Mouse (Mus musculus) granulocyte monocyte progenitor cell, adult 5-6 weeks (primary cell): Measurements from ENCODE around the gene Gfer. TPM values are rescaled to one million over a fixed set of nuclear protein-coding genes. Genes with fewer than 3 reads are reported as not detected.
A peak's percentile ranks its signal among the peaks of the same experiment; 100 is the strongest.

Experiments used
- ATAC-seq: replicated peaks from 2 replicates; pipeline ENCODE4 v1.8.0; 2016; ENCODE audit warnings: mild to moderate bottlenecking, moderate TSS enrichment, inconsistent platforms; ENCODE audit not compliant: poor library complexity, severe bottlenecking
- total RNA-seq, 2 experiments: library from RNA; stranded (forward) in 1 of 2; stranded (reverse) in 1 of 2; fragments of 200-712, 200-1000 nt in 1 of 2; fragments of >200 nt in 1 of 2; fragmentation: Nextera tagmentation in 1 of 2; gene quantifications; 2 replicates each; pipeline ENCODE4 v1.2.3; 2014 to 2017

Gene Gfer
- total RNA-seq, 2 experiments from 2014 or later = 33.2 to 64.0 TPM

GRCm38 (mm10) chr17:24651835-24652234 lies 44.1 kb downstream of the Gfer start:
- ATAC-seq = 0 out of 2 replicates have a peak, but pooled peaks have one; percentile 8

DNA sequence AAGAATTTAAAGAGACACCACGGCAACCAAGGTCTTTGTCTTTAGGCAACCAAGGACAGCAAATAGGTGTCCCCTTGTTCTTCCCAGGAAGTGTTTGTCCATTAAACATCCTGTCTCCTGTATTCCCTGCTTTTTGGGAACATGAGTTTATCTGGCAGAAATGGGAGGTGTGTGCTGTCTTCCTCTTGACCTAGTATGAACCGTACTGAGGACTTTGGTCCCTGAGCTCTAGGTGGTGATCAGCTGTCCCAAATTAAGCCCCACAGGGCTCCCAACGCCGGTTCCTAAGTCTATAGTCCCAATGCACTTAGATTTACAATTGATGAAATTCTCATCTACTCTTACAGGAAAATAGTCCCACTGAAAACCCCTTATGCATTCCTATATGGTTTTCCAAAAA lies 45.2 kb downstream of the Gfer start:
- ATAC-seq = no peak

DNA sequence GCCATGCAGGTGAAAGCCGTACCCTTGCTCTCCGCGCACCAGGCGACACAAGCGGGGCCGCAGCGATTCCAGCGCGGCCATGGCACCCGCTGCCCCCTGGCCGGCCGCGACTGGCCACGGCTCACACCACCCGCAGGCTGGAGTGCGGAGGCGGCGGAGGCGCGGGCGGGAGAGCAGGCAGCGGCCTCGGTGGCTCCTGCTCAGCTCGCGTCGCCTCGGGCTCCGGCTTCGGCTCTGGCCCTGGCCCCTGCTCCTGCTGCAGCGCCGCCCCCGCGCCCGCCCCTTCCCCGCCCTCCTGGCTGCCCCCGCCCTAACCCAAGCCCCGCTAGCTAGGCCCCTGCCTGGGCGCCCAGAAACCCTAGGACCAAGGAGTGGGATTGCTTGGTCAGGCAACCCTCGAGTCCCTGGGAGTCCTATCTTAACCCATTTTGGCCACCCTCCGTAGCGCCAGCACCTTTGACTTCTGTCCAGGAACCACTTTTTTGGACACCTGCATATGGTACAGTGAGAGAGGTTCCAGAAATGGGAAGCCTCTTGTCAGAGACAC lies 45.8 kb downstream of the Gfer start, which contains the start of gene Slc9a3r2:
Gene Slc9a3r2 (minus strand): TSS at position 258 of the 547 bp plus-strand sequence.
- ATAC-seq = no peak; the same call in 1 of the 2 replicates

- peak; percentile 30; the same call in 1 of the 2 replicates for ATAC-seq
These were observed 46.3 kb downstream of the Gfer start for GRCm38 (mm10) chr17:24649581-24650069.

GRCm38 (mm10) chr17:24648731-24649377 lies 47.1 kb downstream of the Gfer start:
- no peak for ATAC-seq

GRCm38 (mm10) chr17:24647493-24647892 lies 48.5 kb downstream of the Gfer start:
- no peak for ATAC-seq

DNA sequence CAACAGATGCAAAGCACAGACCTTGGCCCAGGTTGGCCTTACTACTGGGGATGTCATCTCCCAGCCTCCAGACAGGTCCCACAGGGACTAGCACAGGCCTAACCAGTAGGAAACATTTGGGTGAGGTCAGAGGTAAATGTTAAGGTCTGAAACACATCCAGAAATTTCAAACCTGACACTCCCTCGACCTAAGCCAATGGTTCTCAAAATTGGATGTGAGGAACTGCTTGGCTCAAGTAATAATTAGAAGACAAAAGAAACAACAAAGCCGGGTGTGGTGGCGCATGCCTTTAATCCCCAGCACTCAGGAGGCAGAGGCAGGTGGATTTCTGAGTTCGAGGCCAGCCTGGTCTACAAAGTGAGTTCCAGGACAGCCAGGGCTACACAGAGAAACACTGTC lies 49.6 kb downstream of the Gfer start:
- ATAC-seq = no peak

- no peak for ATAC-seq
These were observed 50.0 kb downstream of the Gfer start for GRCm38 (mm10) chr17:24645916-24646315.

DNA sequence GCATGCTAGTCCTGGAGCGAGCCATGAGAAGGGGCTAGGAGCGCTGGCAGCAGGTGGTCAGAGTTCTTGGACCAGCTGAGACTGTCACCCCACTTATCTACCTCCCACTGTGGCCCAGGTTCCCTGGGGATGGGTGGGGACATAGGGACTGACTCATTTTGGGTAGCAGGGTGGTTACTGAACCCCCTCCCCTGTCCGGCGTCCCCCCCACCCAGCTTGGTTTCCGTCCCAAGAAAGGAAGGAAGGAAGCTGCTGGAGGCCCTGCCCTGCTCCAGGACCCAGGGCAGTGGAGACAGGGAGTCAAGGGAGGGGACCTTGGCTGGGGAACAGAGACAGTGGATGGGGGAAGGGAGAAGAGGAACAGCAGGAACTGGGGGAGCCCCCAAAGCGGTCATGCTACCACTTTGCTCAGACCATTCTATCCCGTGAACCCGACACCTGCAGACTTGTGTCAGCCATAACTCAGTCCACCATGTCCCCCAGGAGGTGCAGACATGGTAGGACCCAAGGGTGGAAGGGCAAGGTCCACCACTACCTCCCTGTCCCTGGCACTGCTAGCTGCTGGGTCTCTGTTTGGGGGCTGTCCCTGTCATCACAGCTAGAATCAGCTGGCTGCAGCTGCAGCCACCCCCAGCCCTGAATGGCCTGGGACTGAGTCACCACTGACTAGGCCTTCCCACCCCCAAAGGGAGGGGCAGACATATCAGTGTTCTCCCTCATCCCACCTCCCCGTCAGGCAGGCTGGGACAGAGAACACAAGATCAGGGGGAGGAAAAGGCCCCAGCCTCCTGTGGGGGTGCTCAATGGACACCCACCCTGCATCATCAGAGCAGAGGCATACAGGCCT lies 50.9 kb downstream of the Gfer start:
- no peak for ATAC-seq

- no peak for ATAC-seq
These were observed 51.8 kb downstream of the Gfer start for GRCm38 (mm10) chr17:24644030-24644715.

Other genes starting within 250 kb of the Gfer start
Only the 30 nearest of the 32 such genes appear.
- gene Pgp, start 225.8 kb downstream of the Gfer start, total RNA-seq (2014; fragmentation: Nextera tagmentation) = 22.9 and 25.4 TPM in 2 replicates
- 11.6 and 15.2 TPM in 2 replicates for gene Pgp, start 225.8 kb downstream of the Gfer start, total RNA-seq (2017)
- 2.2 TPM in 1 of 2 replicates, not detected in the other for gene Bricd5, start 222.3 kb downstream of the Gfer start, total RNA-seq (2014; fragmentation: Nextera tagmentation)
- gene Bricd5, start 222.3 kb downstream of the Gfer start, total RNA-seq (2017) = 0.22 TPM in 1 of 2 replicates, not detected in the other
- gene Mlst8, start 217.1 kb downstream of the Gfer start, total RNA-seq (2014; fragmentation: Nextera tagmentation) = 21.2 and 21.6 TPM in 2 replicates
- gene Mlst8, start 217.1 kb downstream of the Gfer start, total RNA-seq (2017) = 21.8 and 27.8 TPM in 2 replicates
- gene Caskin1, start 207.6 kb downstream of the Gfer start, total RNA-seq (2014; fragmentation: Nextera tagmentation) = not detected in 2 replicates
- not detected in 2 replicates for gene Caskin1, start 207.6 kb downstream of the Gfer start, total RNA-seq (2017)
- gene Traf7, start 168.2 kb downstream of the Gfer start, total RNA-seq (2014; fragmentation: Nextera tagmentation) = 83.9 and 102 TPM in 2 replicates
- gene Traf7, start 168.2 kb downstream of the Gfer start, total RNA-seq (2017) = 61.5 and 104 TPM in 2 replicates
- 0.77 TPM in 1 of 2 replicates, not detected in the other for gene Rab26, start 161.9 kb downstream of the Gfer start, total RNA-seq (2014; fragmentation: Nextera tagmentation)
- 1.1 TPM in 1 of 2 replicates, not detected in the other for gene Rab26, start 161.9 kb downstream of the Gfer start, total RNA-seq (2017)
- 18.9 and 19.0 TPM in 2 replicates for gene Pkd1, start 146.3 kb downstream of the Gfer start, total RNA-seq (2014; fragmentation: Nextera tagmentation)
- 5.9 and 9.1 TPM in 2 replicates for gene Pkd1, start 146.3 kb downstream of the Gfer start, total RNA-seq (2017)
- gene Tsc2, start 63.5 kb downstream of the Gfer start, total RNA-seq (2014; fragmentation: Nextera tagmentation) = 61.9 and 83.7 TPM in 2 replicates
- 25.1 and 41.3 TPM in 2 replicates for gene Tsc2, start 63.5 kb downstream of the Gfer start, total RNA-seq (2017)
- 7.1 and 15.7 TPM in 2 replicates for gene Nthl1, start 63.5 kb downstream of the Gfer start, total RNA-seq (2014; fragmentation: Nextera tagmentation)
- gene Nthl1, start 63.5 kb downstream of the Gfer start, total RNA-seq (2017) = 11.8 and 13.7 TPM in 2 replicates
- 0.45 and 1.0 TPM in 2 replicates for gene Slc9a3r2, start 45.8 kb downstream of the Gfer start, total RNA-seq (2014; fragmentation: Nextera tagmentation)
- gene Slc9a3r2, start 45.8 kb downstream of the Gfer start, total RNA-seq (2017) = 1.8 and 3.0 TPM in 2 replicates
- not detected in 2 replicates for gene Npw, start 37.7 kb downstream of the Gfer start, total RNA-seq (2014; fragmentation: Nextera tagmentation)
- 0.82 TPM in 1 of 2 replicates, not detected in the other for gene Npw, start 37.7 kb downstream of the Gfer start, total RNA-seq (2017)
- gene Zfp598, start 26.5 kb downstream of the Gfer start, total RNA-seq (2014; fragmentation: Nextera tagmentation) = 18.2 and 40.4 TPM in 2 replicates
- 16.1 and 17.8 TPM in 2 replicates for gene Zfp598, start 26.5 kb downstream of the Gfer start, total RNA-seq (2017)
- not detected in 2 replicates for gene Syngr3, start 6.2 kb downstream of the Gfer start, total RNA-seq (2014; fragmentation: Nextera tagmentation)
- gene Syngr3, start 6.2 kb downstream of the Gfer start, total RNA-seq (2017) = not detected in 2 replicates
- 1.4 TPM in 1 of 2 replicates, not detected in the other for gene Noxo1, start 78 bp upstream of the Gfer start, total RNA-seq (2014; fragmentation: Nextera tagmentation)
- gene Noxo1, start 78 bp upstream of the Gfer start, total RNA-seq (2017) = 0.60 and 2.1 TPM in 2 replicates
- 39.5 and 44.5 TPM in 2 replicates for gene Tbl3, start 11.5 kb upstream of the Gfer start, total RNA-seq (2014; fragmentation: Nextera tagmentation)
- gene Tbl3, start 11.5 kb upstream of the Gfer start, total RNA-seq (2017) = 44.1 and 54.9 TPM in 2 replicates
- 1.2 TPM in 1 of 2 replicates, not detected in the other for gene Rnf151, start 21.9 kb upstream of the Gfer start, total RNA-seq (2014; fragmentation: Nextera tagmentation)
- not detected in 2 replicates for gene Rnf151, start 21.9 kb upstream of the Gfer start, total RNA-seq (2017)
- 4,639 and 4,919 TPM in 2 replicates for gene Rps2, start 22.0 kb upstream of the Gfer start, total RNA-seq (2014; fragmentation: Nextera tagmentation)
- gene Rps2, start 22.0 kb upstream of the Gfer start, total RNA-seq (2017) = 1,990 and 2,495 TPM in 2 replicates
- 247 and 248 TPM in 2 replicates for gene Ndufb10, start 28.3 kb upstream of the Gfer start, total RNA-seq (2014; fragmentation: Nextera tagmentation)
- gene Ndufb10, start 28.3 kb upstream of the Gfer start, total RNA-seq (2017) = 237 and 286 TPM in 2 replicates
- 0.73 TPM in 1 of 2 replicates, not detected in the other for gene Rpl3l, start 31.7 kb upstream of the Gfer start, total RNA-seq (2014; fragmentation: Nextera tagmentation)
- gene Rpl3l, start 31.7 kb upstream of the Gfer start, total RNA-seq (2017) = 0.52 TPM in 1 of 2 replicates, not detected in the other
- gene Msrb1, start 40.5 kb upstream of the Gfer start, total RNA-seq (2014; fragmentation: Nextera tagmentation) = 255 and 331 TPM in 2 replicates
- gene Msrb1, start 40.5 kb upstream of the Gfer start, total RNA-seq (2017) = 160 and 195 TPM in 2 replicates
- gene Hs3st6, start 56.8 kb upstream of the Gfer start, total RNA-seq (2014; fragmentation: Nextera tagmentation) = not detected in 2 replicates
- gene Hs3st6, start 56.8 kb upstream of the Gfer start, total RNA-seq (2017) = not detected in 2 replicates
- gene Meiob, start 108.1 kb upstream of the Gfer start, total RNA-seq (2014; fragmentation: Nextera tagmentation) = not detected in 2 replicates
- not detected in 2 replicates for gene Meiob, start 108.1 kb upstream of the Gfer start, total RNA-seq (2017)
- 35.3 and 46.1 TPM in 2 replicates for gene Hagh, start 144.0 kb upstream of the Gfer start, total RNA-seq (2014; fragmentation: Nextera tagmentation)
- gene Hagh, start 144.0 kb upstream of the Gfer start, total RNA-seq (2017) = 18.2 and 45.8 TPM in 2 replicates
- 13.7 and 15.1 TPM in 2 replicates for gene Fahd1, start 154.2 kb upstream of the Gfer start, total RNA-seq (2014; fragmentation: Nextera tagmentation)
- gene Fahd1, start 154.2 kb upstream of the Gfer start, total RNA-seq (2017) = 11.4 and 14.3 TPM in 2 replicates
- not detected in 2 replicates for gene Igfals, start 169.8 kb upstream of the Gfer start, total RNA-seq (2014; fragmentation: Nextera tagmentation)
- not detected in 2 replicates for gene Igfals, start 169.8 kb upstream of the Gfer start, total RNA-seq (2017)
- gene Nubp2, start 190.2 kb upstream of the Gfer start, total RNA-seq (2014; fragmentation: Nextera tagmentation) = 103 and 108 TPM in 2 replicates
- 42.8 and 48.2 TPM in 2 replicates for gene Nubp2, start 190.2 kb upstream of the Gfer start, total RNA-seq (2017)
- gene Spsb3, start 190.5 kb upstream of the Gfer start, total RNA-seq (2014; fragmentation: Nextera tagmentation) = 15.7 and 29.3 TPM in 2 replicates
- 10.4 and 15.8 TPM in 2 replicates for gene Spsb3, start 190.5 kb upstream of the Gfer start, total RNA-seq (2017)
- gene Eme2, start 198.9 kb upstream of the Gfer start, total RNA-seq (2014; fragmentation: Nextera tagmentation) = 8.9 and 15.1 TPM in 2 replicates
- 12.5 and 14.9 TPM in 2 replicates for gene Eme2, start 198.9 kb upstream of the Gfer start, total RNA-seq (2017)
- 62.0 and 75.0 TPM in 2 replicates for gene Mrps34, start 199.0 kb upstream of the Gfer start, total RNA-seq (2014; fragmentation: Nextera tagmentation)
- 36.7 and 41.9 TPM in 2 replicates for gene Mrps34, start 199.0 kb upstream of the Gfer start, total RNA-seq (2017)
- gene Nme3, start 200.3 kb upstream of the Gfer start, total RNA-seq (2014; fragmentation: Nextera tagmentation) = 18.8 and 22.9 TPM in 2 replicates
- gene Nme3, start 200.3 kb upstream of the Gfer start, total RNA-seq (2017) = 21.2 and 27.1 TPM in 2 replicates